Mouse (Mus musculus): ENCODE data around the gene Skiv2l. TPM values are rescaled to one million over a fixed set of nuclear protein-coding genes. Genes with fewer than 3 reads are reported as not detected.

Gene Skiv2l
- 24.3 and 30.3 TPM in 2 replicates for polyA plus RNA-seq (2014; fragmentation: Nextera tagmentation; extraction: Ambion mirVana)

GRCm38 (mm10) chr17:34849722-34850516, at the start of gene Skiv2l, which contains the start of gene Nelfe:
TSS of gene Skiv2l (minus strand) at chr17:34850210.
TSS of gene Nelfe (plus strand) at chr17:34850391.
- WGBS (ENCODE audit: insufficient replicate concordance) = under 1% methylated on average over 62 of the region's 65 CpGs
- peak within 1 kb of the TSS; percentile 43; the same call in 1 of the 2 replicates for H3K27ac ChIP-seq (ENCODE audit: low read depth, low read length)
- no peaks in the 10 kb centered on the region for H3K9me3 ChIP-seq (replicated peaks; ENCODE audit: control insufficient read depth, low read length)
- peak within 1 kb of the TSS; percentile 92 for H3K4me2 ChIP-seq
- peaks cover 12% of the 10 kb centered on the region for H3K4me1 ChIP-seq (ENCODE audit: control insufficient read depth, insufficient read depth, low read length)
- H3K4me3 ChIP-seq (ENCODE audit: low read depth, low read length) = peak within 1 kb of the TSS; percentile 96
- peak; percentile 97 for ATAC-seq (replicated peaks; ENCODE audit: insufficient number of reproducible peaks, low FRiP score, low TSS enrichment)
- H3K36me3 ChIP-seq (ENCODE audit: control insufficient read depth, insufficient read depth, low read length) = peaks cover 37% of the 10 kb centered on the region
- no peaks in the 10 kb centered on the region for H3K27me3 ChIP-seq (ENCODE audit: control insufficient read depth, insufficient read depth, low read length)
- peak within 1 kb of the TSS; percentile 90 for H3K9ac ChIP-seq (ENCODE audit: low read depth, low read length)

- ATAC-seq (replicated peaks; ENCODE audit: insufficient number of reproducible peaks, low FRiP score, low TSS enrichment) = no peak
- WGBS (ENCODE audit: insufficient replicate concordance) = under 1% methylated on average over 39 of the region's 45 CpGs
- H3K4me3 ChIP-seq (ENCODE audit: low read depth, low read length) = peak overlapping the region; percentile 78
- H3K9ac ChIP-seq (ENCODE audit: low read depth, low read length) = peak overlapping the region; percentile 98
- no peaks in the 10 kb centered on the region for H3K9me3 ChIP-seq (replicated peaks; ENCODE audit: control insufficient read depth, low read length)
- no peaks in the 10 kb centered on the region for H3K27me3 ChIP-seq (ENCODE audit: control insufficient read depth, insufficient read depth, low read length)
- H3K36me3 ChIP-seq (ENCODE audit: control insufficient read depth, insufficient read depth, low read length) = peaks cover 15% of the 10 kb centered on the region
- peak overlapping the region; percentile 93 for H3K4me2 ChIP-seq
- H3K27ac ChIP-seq (ENCODE audit: low read depth, low read length) = peak overlapping the region; percentile 90
- H3K4me1 ChIP-seq (ENCODE audit: control insufficient read depth, insufficient read depth, low read length) = peaks cover 24% of the 10 kb centered on the region; the same call in 1 of the 2 replicates
Measured at GRCm38 (mm10) chr17:34899053-34899889, 49.3 kb upstream of the Skiv2l start.

- peak overlapping the region; percentile 98 for H3K9ac ChIP-seq (ENCODE audit: low read depth, low read length)
- WGBS (ENCODE audit: insufficient replicate concordance) = under 1% methylated on average over 16 of the region's 47 CpGs
- peaks cover 15% of the 10 kb centered on the region for H3K36me3 ChIP-seq (ENCODE audit: control insufficient read depth, insufficient read depth, low read length)
- no peaks in the 10 kb centered on the region for H3K27me3 ChIP-seq (ENCODE audit: control insufficient read depth, insufficient read depth, low read length)
- no peak for ATAC-seq (replicated peaks; ENCODE audit: insufficient number of reproducible peaks, low FRiP score, low TSS enrichment)
- H3K4me3 ChIP-seq (ENCODE audit: low read depth, low read length) = peak overlapping the region; percentile 78
- H3K27ac ChIP-seq (ENCODE audit: low read depth, low read length) = peak overlapping the region; percentile 90
- H3K4me2 ChIP-seq = peak overlapping the region; percentile 93
- peaks cover 26% of the 10 kb centered on the region for H3K4me1 ChIP-seq (ENCODE audit: control insufficient read depth, insufficient read depth, low read length)
- H3K9me3 ChIP-seq (replicated peaks; ENCODE audit: control insufficient read depth, low read length) = no peaks in the 10 kb centered on the region
Measured at GRCm38 (mm10) chr17:34898706-34899052, 48.7 kb upstream of the Skiv2l start.

GRCm38 (mm10) chr17:34898160-34898586, 48.2 kb upstream of the Skiv2l start, which contains the start of the genes C2 and Ehmt2:
TSS of gene C2 (minus strand) at chr17:34898265.
TSS of gene Ehmt2 (plus strand) at chr17:34898469.
- Histone ChIP-seq H3K27ac (ENCODE audit: low read depth, low read length) (peak within 1 kb of the TSS; percentile 90), H3K9ac (ENCODE audit: low read depth, low read length) (peak within 1 kb of the TSS; percentile 98), H3K36me3 (ENCODE audit: control insufficient read depth, insufficient read depth, low read length) (peaks cover 13% of the 10 kb centered on the region), H3K4me1 (ENCODE audit: control insufficient read depth, insufficient read depth, low read length) (peaks cover 29% of the 10 kb centered on the region), H3K27me3 (ENCODE audit: control insufficient read depth, insufficient read depth, low read length) (no peaks in the 10 kb centered on the region), H3K9me3 (replicated peaks; ENCODE audit: control insufficient read depth, low read length) (no peaks in the 10 kb centered on the region), H3K4me3 (ENCODE audit: low read depth, low read length) (peak within 1 kb of the TSS; percentile 78), H3K4me2 (peak within 1 kb of the TSS; percentile 93)
- WGBS (ENCODE audit: insufficient replicate concordance) = under 1% methylated on average over 23 of the region's 44 CpGs
- ATAC-seq (replicated peaks; ENCODE audit: insufficient number of reproducible peaks, low FRiP score, low TSS enrichment) = no peak; the same call in 1 of the 2 replicates

- H3K27ac ChIP-seq (ENCODE audit: low read depth, low read length) = peak overlapping the region; percentile 90
- H3K27me3 ChIP-seq (ENCODE audit: control insufficient read depth, insufficient read depth, low read length) = no peaks in the 10 kb centered on the region
- peaks cover 11% of the 10 kb centered on the region for H3K36me3 ChIP-seq (ENCODE audit: control insufficient read depth, insufficient read depth, low read length)
- ATAC-seq (replicated peaks; ENCODE audit: insufficient number of reproducible peaks, low FRiP score, low TSS enrichment) = no peak
- H3K9me3 ChIP-seq (replicated peaks; ENCODE audit: control insufficient read depth, low read length) = no peaks in the 10 kb centered on the region
- H3K4me3 ChIP-seq (ENCODE audit: low read depth, low read length) = peak overlapping the region; percentile 78
- H3K4me1 ChIP-seq (ENCODE audit: control insufficient read depth, insufficient read depth, low read length) = peaks cover 29% of the 10 kb centered on the region
- H3K4me2 ChIP-seq = peak overlapping the region; percentile 93
- WGBS (ENCODE audit: insufficient replicate concordance) = 10% methylated on average over 10 of the region's 10 CpGs
- peak overlapping the region; percentile 98 for H3K9ac ChIP-seq (ENCODE audit: low read depth, low read length)
Measured at GRCm38 (mm10) chr17:34897373-34898159, 47.6 kb upstream of the Skiv2l start.

- Histone ChIP-seq H3K4me2 (no peak overlapping the region), H3K27ac (ENCODE audit: low read depth, low read length) (no peak overlapping the region), H3K9me3 (replicated peaks; ENCODE audit: control insufficient read depth, low read length) (no peaks in the 10 kb centered on the region), H3K4me3 (ENCODE audit: low read depth, low read length) (no peak overlapping the region), H3K27me3 (ENCODE audit: control insufficient read depth, insufficient read depth, low read length) (no peaks in the 10 kb centered on the region), H3K4me1 (ENCODE audit: control insufficient read depth, insufficient read depth, low read length) (peaks cover 29% of the 10 kb centered on the region), H3K9ac (ENCODE audit: low read depth, low read length) (no peak overlapping the region), H3K36me3 (ENCODE audit: control insufficient read depth, insufficient read depth, low read length) (peaks cover 9% of the 10 kb centered on the region)
- ATAC-seq (replicated peaks; ENCODE audit: insufficient number of reproducible peaks, low FRiP score, low TSS enrichment) = no peak
- 84% methylated on average over 17 of the region's 17 CpGs for WGBS (ENCODE audit: insufficient replicate concordance)
Measured at GRCm38 (mm10) chr17:34896366-34896765, 46.4 kb upstream of the Skiv2l start.

GRCm38 (mm10) chr17:34895724-34896123, 45.7 kb upstream of the Skiv2l start:
- no peaks in the 10 kb centered on the region for H3K9me3 ChIP-seq (replicated peaks; ENCODE audit: control insufficient read depth, low read length)
- peak overlapping the region; percentile 92 for H3K4me2 ChIP-seq
- ATAC-seq (replicated peaks; ENCODE audit: insufficient number of reproducible peaks, low FRiP score, low TSS enrichment) = no peak
- H3K9ac ChIP-seq (ENCODE audit: low read depth, low read length) = no peak overlapping the region
- H3K27me3 ChIP-seq (ENCODE audit: control insufficient read depth, insufficient read depth, low read length) = no peaks in the 10 kb centered on the region
- peaks cover 9% of the 10 kb centered on the region for H3K36me3 ChIP-seq (ENCODE audit: control insufficient read depth, insufficient read depth, low read length)
- peaks cover 29% of the 10 kb centered on the region for H3K4me1 ChIP-seq (ENCODE audit: control insufficient read depth, insufficient read depth, low read length)
- H3K4me3 ChIP-seq (ENCODE audit: low read depth, low read length) = peak overlapping the region; percentile 95; the same call in 1 of the 2 replicates
- 93% methylated on average over 15 of the region's 15 CpGs for WGBS (ENCODE audit: insufficient replicate concordance)
- no peak overlapping the region for H3K27ac ChIP-seq (ENCODE audit: low read depth, low read length)

Measured in heart, embryonic 11.5 days (tissue).